Mouse (Mus musculus): Measurements from ENCODE around the gene Sipa1l1. TPM values are rescaled to one million over a fixed set of nuclear protein-coding genes. Genes with fewer than 3 reads are reported as not detected.
A peak's percentile ranks its signal among the peaks of the same experiment; 100 is the strongest.

Gene Sipa1l1
- polyA plus RNA-seq, 1 experiment from 2014 or later, result 11.3 TPM

- Histone ChIP-seq H3K27ac (no peak overlapping the region), H3K36me3 (ENCODE audit: inconsistent target) (no peaks in the 10 kb centered on the region), H3K79me2 (ENCODE audit: inconsistent target) (no peaks in the 10 kb centered on the region; the same call in 1 of the 2 replicates), H3K4me3 (ENCODE audit: inconsistent target) (no peak overlapping the region)
- 37% methylated on average over 4 of the region's 4 CpGs for WGBS (ENCODE audit: missing documents)
Measured at GRCm38 (mm10) chr12:82208611-82209010, 39.5 kb downstream of the Sipa1l1 start.

GRCm38 (mm10) chr12:82209753-82210152, 40.6 kb downstream of the Sipa1l1 start:
- Histone ChIP-seq H3K27ac (no peak overlapping the region), H3K4me3 (ENCODE audit: inconsistent target) (no peak overlapping the region), H3K79me2 (ENCODE audit: inconsistent target) (no peaks in the 10 kb centered on the region; the same call in 1 of the 2 replicates), H3K36me3 (ENCODE audit: inconsistent target) (no peaks in the 10 kb centered on the region)
- WGBS (ENCODE audit: missing documents), result 17% methylated on average over 2 of the region's 2 CpGs

GRCm38 (mm10) chr12:82213056-82213455, 43.9 kb downstream of the Sipa1l1 start:
- Histone ChIP-seq H3K27ac (no peak overlapping the region), H3K79me2 (ENCODE audit: inconsistent target) (no peaks in the 10 kb centered on the region; the same call in 1 of the 2 replicates), H3K4me3 (ENCODE audit: inconsistent target) (no peak overlapping the region), H3K36me3 (ENCODE audit: inconsistent target) (no peaks in the 10 kb centered on the region)
- WGBS (ENCODE audit: missing documents), result 92% methylated on average over 2 of the region's 2 CpGs

- Histone ChIP-seq H3K79me2 (ENCODE audit: inconsistent target) (no peaks in the 10 kb centered on the region), H3K4me3 (ENCODE audit: inconsistent target) (no peak overlapping the region), H3K27ac (no peak overlapping the region), H3K36me3 (ENCODE audit: inconsistent target) (no peaks in the 10 kb centered on the region)
- 97% methylated on average over 5 of the region's 5 CpGs for WGBS (ENCODE audit: missing documents)
Measured at GRCm38 (mm10) chr12:82214916-82215315, 45.8 kb downstream of the Sipa1l1 start.

- Histone ChIP-seq H3K27ac (no peak overlapping the region), H3K79me2 (ENCODE audit: inconsistent target) (no peaks in the 10 kb centered on the region), H3K4me3 (ENCODE audit: inconsistent target) (no peak overlapping the region), H3K36me3 (ENCODE audit: inconsistent target) (no peaks in the 10 kb centered on the region)
- 92% methylated on average over 6 of the region's 6 CpGs for WGBS (ENCODE audit: missing documents)
Measured at GRCm38 (mm10) chr12:82216801-82217553, 47.9 kb downstream of the Sipa1l1 start.

GRCm38 (mm10) chr12:82218201-82218600, 49.1 kb downstream of the Sipa1l1 start:
- Histone ChIP-seq H3K4me3 (ENCODE audit: inconsistent target) (no peak overlapping the region), H3K36me3 (ENCODE audit: inconsistent target) (no peaks in the 10 kb centered on the region), H3K79me2 (ENCODE audit: inconsistent target) (no peaks in the 10 kb centered on the region), H3K27ac (no peak overlapping the region)
- 94% methylated on average over 7 of the region's 7 CpGs for WGBS (ENCODE audit: missing documents)

GRCm38 (mm10) chr12:82220367-82221089, 51.4 kb downstream of the Sipa1l1 start:
- H3K27ac ChIP-seq, result no peak overlapping the region
- 85% methylated on average over 5 of the region's 5 CpGs for WGBS (ENCODE audit: missing documents)
- H3K36me3 ChIP-seq (ENCODE audit: inconsistent target), result no peaks in the 10 kb centered on the region
- no peak overlapping the region for H3K4me3 ChIP-seq (ENCODE audit: inconsistent target)
- H3K79me2 ChIP-seq (ENCODE audit: inconsistent target), result no peaks in the 10 kb centered on the region

- Histone ChIP-seq H3K79me2 (ENCODE audit: inconsistent target) (no peaks in the 10 kb centered on the region), H3K27ac (peak overlapping the region; percentile 37; the same call in 1 of the 2 replicates), H3K36me3 (ENCODE audit: inconsistent target) (no peaks in the 10 kb centered on the region), H3K4me3 (ENCODE audit: inconsistent target) (no peak overlapping the region)
- WGBS (ENCODE audit: missing documents), result 13% methylated on average over 9 of the region's 9 CpGs
Measured at GRCm38 (mm10) chr12:82223126-82223815, 54.2 kb downstream of the Sipa1l1 start.

- Histone ChIP-seq H3K36me3 (ENCODE audit: inconsistent target) (no peaks in the 10 kb centered on the region), H3K27ac (peak overlapping the region; percentile 83), H3K4me3 (ENCODE audit: inconsistent target) (no peak overlapping the region), H3K79me2 (ENCODE audit: inconsistent target) (no peaks in the 10 kb centered on the region)
- WGBS (ENCODE audit: missing documents), result 98% methylated on average over 7 of the region's 7 CpGs
Measured at GRCm38 (mm10) chr12:82224848-82225247, 55.7 kb downstream of the Sipa1l1 start.

GRCm38 (mm10) chr12:82225278-82225677, 56.2 kb downstream of the Sipa1l1 start:
- 88% methylated on average over 2 of the region's 2 CpGs for WGBS (ENCODE audit: missing documents)
- H3K27ac ChIP-seq, result peak overlapping the region; percentile 83
- no peaks in the 10 kb centered on the region for H3K36me3 ChIP-seq (ENCODE audit: inconsistent target)
- H3K4me3 ChIP-seq (ENCODE audit: inconsistent target), result no peak overlapping the region
- no peaks in the 10 kb centered on the region for H3K79me2 ChIP-seq (ENCODE audit: inconsistent target)

- H3K4me3 ChIP-seq (ENCODE audit: inconsistent target), result no peak overlapping the region
Measured at GRCm38 (mm10) chr12:82225751-82226228, 56.7 kb downstream of the Sipa1l1 start.

GRCm38 (mm10) chr12:82226311-82227066, 57.4 kb downstream of the Sipa1l1 start:
- no peak overlapping the region for H3K4me3 ChIP-seq (ENCODE audit: inconsistent target)
- no peaks in the 10 kb centered on the region for H3K36me3 ChIP-seq (ENCODE audit: inconsistent target)
- WGBS (ENCODE audit: missing documents), result 66% methylated on average over 6 of the region's 6 CpGs
- H3K27ac ChIP-seq, result peak overlapping the region; percentile 83
- no peaks in the 10 kb centered on the region; the same call in 1 of the 2 replicates for H3K79me2 ChIP-seq (ENCODE audit: inconsistent target)

More at GRCm38 (mm10) chr12:82225751-82226228, 56.7 kb downstream of the Sipa1l1 start:
- 3% methylated on average over 4 of the region's 4 CpGs for WGBS (ENCODE audit: missing documents)
- Histone ChIP-seq H3K79me2 (ENCODE audit: inconsistent target) (no peaks in the 10 kb centered on the region), H3K27ac (peak overlapping the region; percentile 83), H3K36me3 (ENCODE audit: inconsistent target) (no peaks in the 10 kb centered on the region)

- H3K4me3 ChIP-seq (ENCODE audit: inconsistent target), result no peak overlapping the region
- H3K79me2 ChIP-seq (ENCODE audit: inconsistent target), result no peaks in the 10 kb centered on the region; the same call in 1 of the 2 replicates
- no peaks in the 10 kb centered on the region for H3K36me3 ChIP-seq (ENCODE audit: inconsistent target)
- no peak overlapping the region for H3K27ac ChIP-seq
- WGBS (ENCODE audit: missing documents), result 57% methylated on average over 4 of the region's 4 CpGs
Measured at GRCm38 (mm10) chr12:82230127-82230526, 61.0 kb downstream of the Sipa1l1 start.

- H3K27ac ChIP-seq, result no peak overlapping the region
- H3K36me3 ChIP-seq (ENCODE audit: inconsistent target), result no peaks in the 10 kb centered on the region
- no peaks in the 10 kb centered on the region; the same call in 1 of the 2 replicates for H3K79me2 ChIP-seq (ENCODE audit: inconsistent target)
- H3K4me3 ChIP-seq (ENCODE audit: inconsistent target), result no peak overlapping the region
- WGBS (ENCODE audit: missing documents), result 87% methylated on average over 7 of the region's 7 CpGs
Measured at GRCm38 (mm10) chr12:82231191-82231590, 62.1 kb downstream of the Sipa1l1 start.
